Mouse (Mus musculus): ENCODE measurements around the gene Rnft1. TPM values are rescaled to one million over a fixed set of nuclear protein-coding genes. Genes with fewer than 3 reads are reported as not detected.
"Not testable (repeated sequence)": the region's sequence is repeated elsewhere in the genome, so short reads cannot be mapped to it uniquely, and the experiment has no call there.

Gene Rnft1
- polyA plus RNA-seq, 1 experiment from 2014 or later, result 58.2 TPM

- Histone ChIP-seq H3K4me1 (replicated peaks; ENCODE audit: control insufficient read depth, insufficient read depth) (no peaks in the 10 kb centered on the region), H3K9ac (ENCODE audit: low read length) (no peak overlapping the region), H3K27me3 (ENCODE audit: control insufficient read depth, insufficient read depth, low read length) (no peaks in the 10 kb centered on the region), H3K4me2 (replicated peaks; ENCODE audit: low read depth) (no peak overlapping the region), H3K36me3 (ENCODE audit: control insufficient read depth, insufficient read depth, low read length) (no peaks in the 10 kb centered on the region), H3K27ac (replicated peaks) (no peak overlapping the region), H3K9me3 (ENCODE audit: control insufficient read depth, low read length) (no peaks in the 10 kb centered on the region), H3K4me3 (ENCODE audit: low read depth, low read length) (no peak overlapping the region)
- TF ChIP-seq EP300 (optimal IDR thresholded peaks at IDR 0.05), result no peak
- TF ChIP-seq CTCF (IDR thresholded peaks at IDR 0.05; ENCODE audit: low read depth), result no peak
- ATAC-seq (ENCODE audit: low FRiP score, low TSS enrichment) (peak; percentile 47; the same call in 1 of the 2 replicates), DNase-seq (ENCODE audit: low spot score) (no peak)
- WGBS, result 81% methylated on average over 6 of the region's 6 CpGs
These were observed 25.6 kb upstream of the Rnft1 start for GRCm38 (mm10) chr11:86458866-86459265.

- no peak for DNase-seq (ENCODE audit: low spot score)
- no peaks in the 10 kb centered on the region for H3K27me3 ChIP-seq (ENCODE audit: control insufficient read depth, insufficient read depth, low read length)
- no peak overlapping the region for H3K27ac ChIP-seq (replicated peaks)
- H3K4me2 ChIP-seq (replicated peaks; ENCODE audit: low read depth), result no peak overlapping the region
- H3K9me3 ChIP-seq (ENCODE audit: control insufficient read depth, low read length), result no peaks in the 10 kb centered on the region
- TF ChIP-seq EP300 (optimal IDR thresholded peaks at IDR 0.05), result no peak
- TF ChIP-seq CTCF (IDR thresholded peaks at IDR 0.05; ENCODE audit: low read depth), result no peak
- no peaks in the 10 kb centered on the region for H3K36me3 ChIP-seq (ENCODE audit: control insufficient read depth, insufficient read depth, low read length)
- no peak for ATAC-seq (ENCODE audit: low FRiP score, low TSS enrichment)
- H3K4me1 ChIP-seq (replicated peaks; ENCODE audit: control insufficient read depth, insufficient read depth), result no peaks in the 10 kb centered on the region
- H3K9ac ChIP-seq (ENCODE audit: low read length), result no peak overlapping the region
- no peak overlapping the region for H3K4me3 ChIP-seq (ENCODE audit: low read depth, low read length)
These were observed 21.9 kb upstream of the Rnft1 start for GRCm38 (mm10) chr11:86462579-86462978.

GRCm38 (mm10) chr11:86464275-86464674, 20.2 kb upstream of the Rnft1 start:
- H3K36me3 ChIP-seq (ENCODE audit: control insufficient read depth, insufficient read depth, low read length); H3K4me2 ChIP-seq (replicated peaks; ENCODE audit: low read depth); H3K27me3 ChIP-seq (ENCODE audit: control insufficient read depth, insufficient read depth, low read length); H3K9ac ChIP-seq (ENCODE audit: low read length); H3K4me3 ChIP-seq (ENCODE audit: low read depth, low read length); H3K27ac ChIP-seq (replicated peaks); H3K9me3 ChIP-seq (ENCODE audit: control insufficient read depth, low read length); H3K4me1 ChIP-seq (replicated peaks; ENCODE audit: control insufficient read depth, insufficient read depth): not testable (repeated sequence)
- 16% methylated on average over 8 of the region's 8 CpGs for WGBS
- peak; percentile 84 for TF ChIP-seq CTCF (IDR thresholded peaks at IDR 0.05; ENCODE audit: low read depth)
- peak; percentile 81 for DNase-seq (ENCODE audit: low spot score)
- 0 out of 2 replicates have a peak, but pooled peaks have one; percentile 21 for ATAC-seq (ENCODE audit: low FRiP score, low TSS enrichment)

GRCm38 (mm10) chr11:86468345-86468744, 16.1 kb upstream of the Rnft1 start:
- H3K9ac ChIP-seq (ENCODE audit: low read length), result no peak overlapping the region
- H3K4me3 ChIP-seq (ENCODE audit: low read depth, low read length), result no peak overlapping the region
- no peaks in the 10 kb centered on the region for H3K36me3 ChIP-seq (ENCODE audit: control insufficient read depth, insufficient read depth, low read length)
- H3K9me3 ChIP-seq (ENCODE audit: control insufficient read depth, low read length), result no peaks in the 10 kb centered on the region
- 67% methylated on average over 8 of the region's 8 CpGs for WGBS
- TF ChIP-seq EP300 (optimal IDR thresholded peaks at IDR 0.05) (no peak), CTCF (IDR thresholded peaks at IDR 0.05; ENCODE audit: low read depth) (no peak)
- ATAC-seq (ENCODE audit: low FRiP score, low TSS enrichment) (no peak), DNase-seq (ENCODE audit: low spot score) (no peak)
- H3K4me2 ChIP-seq (replicated peaks; ENCODE audit: low read depth), result no peak overlapping the region
- H3K27me3 ChIP-seq (ENCODE audit: control insufficient read depth, insufficient read depth, low read length), result no peaks in the 10 kb centered on the region
- no peak overlapping the region for H3K27ac ChIP-seq (replicated peaks)
- H3K4me1 ChIP-seq (replicated peaks; ENCODE audit: control insufficient read depth, insufficient read depth), result no peaks in the 10 kb centered on the region; the same call in 1 of the 2 replicates

- no peak for DNase-seq (ENCODE audit: low spot score)
- Histone ChIP-seq H3K9ac (ENCODE audit: low read length) (no peak overlapping the region), H3K27me3 (ENCODE audit: control insufficient read depth, insufficient read depth, low read length) (no peaks in the 10 kb centered on the region), H3K36me3 (ENCODE audit: control insufficient read depth, insufficient read depth, low read length) (no peaks in the 10 kb centered on the region), H3K9me3 (ENCODE audit: control insufficient read depth, low read length) (no peaks in the 10 kb centered on the region), H3K27ac (replicated peaks) (no peak overlapping the region), H3K4me1 (replicated peaks; ENCODE audit: control insufficient read depth, insufficient read depth) (no peaks in the 10 kb centered on the region; the same call in 1 of the 2 replicates), H3K4me3 (ENCODE audit: low read depth, low read length) (no peak overlapping the region), H3K4me2 (replicated peaks; ENCODE audit: low read depth) (no peak overlapping the region)
- ATAC-seq (ENCODE audit: low FRiP score, low TSS enrichment), result no peak
- WGBS, result 72% methylated on average over 4 of the region's 4 CpGs
- no peak for TF ChIP-seq EP300 (optimal IDR thresholded peaks at IDR 0.05)
- no peak for TF ChIP-seq CTCF (IDR thresholded peaks at IDR 0.05; ENCODE audit: low read depth)
These were observed 15.5 kb upstream of the Rnft1 start for GRCm38 (mm10) chr11:86468971-86469370.

GRCm38 (mm10) chr11:86471785-86472184, 12.7 kb upstream of the Rnft1 start:
- Histone ChIP-seq H3K27ac (replicated peaks) (no peak overlapping the region), H3K27me3 (ENCODE audit: control insufficient read depth, insufficient read depth, low read length) (no peaks in the 10 kb centered on the region), H3K9ac (ENCODE audit: low read length) (no peak overlapping the region), H3K36me3 (ENCODE audit: control insufficient read depth, insufficient read depth, low read length) (no peaks in the 10 kb centered on the region), H3K4me1 (replicated peaks; ENCODE audit: control insufficient read depth, insufficient read depth) (no peaks in the 10 kb centered on the region; the same call in 1 of the 2 replicates), H3K9me3 (ENCODE audit: control insufficient read depth, low read length) (no peaks in the 10 kb centered on the region), H3K4me3 (ENCODE audit: low read depth, low read length) (no peak overlapping the region), H3K4me2 (replicated peaks; ENCODE audit: low read depth) (no peak overlapping the region)
- no peak for ATAC-seq (ENCODE audit: low FRiP score, low TSS enrichment)
- DNase-seq (ENCODE audit: low spot score), result no peak
- no peak for TF ChIP-seq CTCF (IDR thresholded peaks at IDR 0.05; ENCODE audit: low read depth)
- no peak for TF ChIP-seq EP300 (optimal IDR thresholded peaks at IDR 0.05)
- WGBS, result 38% methylated on average over 6 of the region's 6 CpGs

All from stomach, postnatal 0 days (tissue).